ENCODE assay signal across 12 mouse cellular contexts in the genomic region with DNA sequence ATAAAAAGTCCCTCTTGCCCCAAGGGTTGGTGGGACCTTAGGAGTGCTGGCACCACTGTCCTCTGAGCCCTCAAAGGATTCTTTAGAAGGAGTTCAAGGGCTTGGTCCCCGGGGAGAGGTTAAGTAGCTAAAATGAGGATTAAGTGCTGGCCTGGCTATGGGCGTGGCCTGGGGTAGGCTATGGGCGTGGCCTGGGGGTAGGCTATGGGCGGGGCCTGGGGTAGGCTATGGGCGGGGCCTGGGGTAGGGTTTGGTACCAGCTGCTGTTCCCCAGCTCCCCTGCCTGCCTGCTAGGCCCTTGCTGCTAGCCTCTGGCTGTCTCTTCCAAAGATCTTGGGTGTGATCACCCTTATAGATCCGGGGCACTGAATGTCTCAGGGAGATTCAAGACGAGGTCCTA. TPM values are rescaled to one million over a fixed set of nuclear protein-coding genes. Genes with fewer than 3 reads are reported as not detected.
DNase-seq lines count a peak whose midpoint lies in the region; ATAC-seq lines count a peak whose summit lies in the region.
"Had no signal": no experiment of that assay in that cellular context is flagged by ENCODE, and none has a peak within 500 bp of the region (broad histone marks: within the 10 kb centered on the region; RNA-seq: fewer than 3 reads in every experiment).

No protein-coding gene starts in this region.

- no peak overlapping the region for H3K9ac ChIP-seq in midbrain, embryonic 13.5 days (replicated peaks)
- H3K9ac ChIP-seq in midbrain, embryonic 16.5 days (ENCODE audit: low read depth, low read length): no peak overlapping the region
- H3K9ac ChIP-seq in intestine, embryonic 14.5 days (ENCODE audit: low read length): no peak overlapping the region

- H3K27ac ChIP-seq in midbrain, embryonic 13.5 days: no peak overlapping the region
- H3K27ac ChIP-seq in midbrain, embryonic 16.5 days (ENCODE audit: low read length): no peak overlapping the region
- no peak overlapping the region for H3K27ac ChIP-seq in intestine, embryonic 14.5 days (ENCODE audit: low read depth)
- H3K27ac ChIP-seq: left cerebral cortex, adult 2 months had no signal

- DNase-seq in adrenal gland, postnatal 10 days: peak; percentile 61
- DNase-seq in adrenal gland, adult 18-20 months (ENCODE audit: low spot score in 2 of 2): no peak
- no peak for DNase-seq in intestine, embryonic 14.5 days (ENCODE audit: low spot score)
- peak; percentile 37 to 49 for DNase-seq in spleen, adult 18-20 months
- no peak for DNase-seq in right cerebral cortex, postnatal 36 days (ENCODE audit: low spot score in 2 of 2)
- no peak for DNase-seq in right cerebral cortex, postnatal 14 days
- DNase-seq: adrenal gland, adult 8-10 months; cerebellum, postnatal 36 days; heart, adult 11 months had no signal

- H3K4me3 ChIP-seq in midbrain, embryonic 13.5 days (replicated peaks): no peak overlapping the region
- H3K4me3 ChIP-seq in midbrain, embryonic 16.5 days (ENCODE audit: low read depth, low read length): no peak overlapping the region
- no peak overlapping the region for H3K4me3 ChIP-seq in intestine, embryonic 14.5 days (ENCODE audit: low read depth, low read length)
- H3K4me3 ChIP-seq: left cerebral cortex, adult 2 months had no signal

- no peak overlapping the region for H3K4me2 ChIP-seq in midbrain, embryonic 13.5 days (replicated peaks)
- H3K4me2 ChIP-seq in midbrain, embryonic 16.5 days (ENCODE audit: low read length): no peak overlapping the region
- H3K4me2 ChIP-seq in intestine, embryonic 14.5 days (ENCODE audit: low read length): no peak overlapping the region

- peak; percentile 27; the same call in 1 of the 2 replicates for ATAC-seq in midbrain, embryonic 13.5 days
- no peak for ATAC-seq in midbrain, embryonic 16.5 days
- peak; percentile 10; the same call in 1 of the 2 replicates for ATAC-seq in intestine, embryonic 14.5 days (replicated peaks; ENCODE audit: low FRiP score, low TSS enrichment, low read depth)

- no peaks in the 10 kb centered on the region for H3K9me3 ChIP-seq in midbrain, embryonic 13.5 days
- H3K9me3 ChIP-seq in midbrain, embryonic 16.5 days (replicated peaks; ENCODE audit: control insufficient read depth, low read length, poor library complexity, severe bottlenecking): no peaks in the 10 kb centered on the region
- H3K9me3 ChIP-seq in intestine, embryonic 14.5 days (ENCODE audit: control insufficient read depth, low read length): no peaks in the 10 kb centered on the region

- no peaks in the 10 kb centered on the region for H3K36me3 ChIP-seq in midbrain, embryonic 13.5 days
- no peaks in the 10 kb centered on the region for H3K36me3 ChIP-seq in midbrain, embryonic 16.5 days (ENCODE audit: control insufficient read depth, insufficient read depth, low read length)
- H3K36me3 ChIP-seq in intestine, embryonic 14.5 days (ENCODE audit: control insufficient read depth, insufficient read depth, low read length): no peaks in the 10 kb centered on the region

- 11% methylated on average over 7 of the region's 7 CpGs for WGBS in midbrain, embryonic 13.5 days
- 16% methylated on average over 7 of the region's 7 CpGs for WGBS in midbrain, embryonic 16.5 days
- 11% methylated on average over 7 of the region's 7 CpGs for WGBS in intestine, embryonic 14.5 days

- peaks cover 6% of the 10 kb centered on the region; the same call in 1 of the 2 replicates for H3K4me1 ChIP-seq in midbrain, embryonic 13.5 days (replicated peaks)
- peaks cover 2% of the 10 kb centered on the region; the same call in 1 of the 2 replicates for H3K4me1 ChIP-seq in midbrain, embryonic 16.5 days (ENCODE audit: control insufficient read depth, insufficient read depth, low read length)
- peaks cover 4% of the 10 kb centered on the region; the same call in 1 of the 2 replicates for H3K4me1 ChIP-seq in intestine, embryonic 14.5 days (replicated peaks; ENCODE audit: control insufficient read depth, insufficient read depth, low read length)

- H3K27me3 ChIP-seq in midbrain, embryonic 13.5 days: peaks cover 10% of the 10 kb centered on the region
- H3K27me3 ChIP-seq in midbrain, embryonic 16.5 days (ENCODE audit: control insufficient read depth, insufficient read depth, low read depth, low read length): no peaks in the 10 kb centered on the region
- H3K27me3 ChIP-seq in intestine, embryonic 14.5 days (replicated peaks; ENCODE audit: control insufficient read depth, insufficient read depth, low read length): no peaks in the 10 kb centered on the region

RNA-seq across cellular contexts. Expression of gene Cbx4, which starts 25.3 kb away (rescaled TPM):
- total RNA-seq in adrenal gland, postnatal 10 days (2021): 100 to 1,000 TPM in 1 of 2 experiments, 10 to 100 TPM in 1; 52.0 to 133 TPM
- 100 to 1,000 TPM; 115 to 163 TPM for total RNA-seq in adrenal gland, adult 18-20 months (2021)
- 14.1 and 16.3 TPM in 2 replicates for polyA plus RNA-seq in midbrain, embryonic 13.5 days (2015; fragmentation: Nextera tagmentation; extraction: Ambion mirVana)
- 23.9 and 25.6 TPM in 2 replicates for polyA plus RNA-seq in midbrain, embryonic 16.5 days (2015; fragmentation: Nextera tagmentation; extraction: Ambion mirVana)
- polyA plus RNA-seq in intestine, embryonic 14.5 days (2014; fragmentation: Nextera tagmentation; extraction: Ambion mirVana): 9.9 and 10.5 TPM in 2 replicates

Comparison
In these comparisons a context has a peak if more than half of its experiments do, and no peak if none do; other contexts are left out.
1. DNase-seq: peak in adrenal gland, postnatal 10 days (single experiment) and spleen, adult 18-20 months (2 of 2); none in adrenal gland, adult 18-20 months (0 of 2), intestine, embryonic 14.5 days (single experiment), right cerebral cortex, postnatal 36 days (0 of 2) and right cerebral cortex, postnatal 14 days (single experiment).